Mouse (Mus musculus): Measurements from ENCODE around the gene Mok.

The Mok gene

DNA sequence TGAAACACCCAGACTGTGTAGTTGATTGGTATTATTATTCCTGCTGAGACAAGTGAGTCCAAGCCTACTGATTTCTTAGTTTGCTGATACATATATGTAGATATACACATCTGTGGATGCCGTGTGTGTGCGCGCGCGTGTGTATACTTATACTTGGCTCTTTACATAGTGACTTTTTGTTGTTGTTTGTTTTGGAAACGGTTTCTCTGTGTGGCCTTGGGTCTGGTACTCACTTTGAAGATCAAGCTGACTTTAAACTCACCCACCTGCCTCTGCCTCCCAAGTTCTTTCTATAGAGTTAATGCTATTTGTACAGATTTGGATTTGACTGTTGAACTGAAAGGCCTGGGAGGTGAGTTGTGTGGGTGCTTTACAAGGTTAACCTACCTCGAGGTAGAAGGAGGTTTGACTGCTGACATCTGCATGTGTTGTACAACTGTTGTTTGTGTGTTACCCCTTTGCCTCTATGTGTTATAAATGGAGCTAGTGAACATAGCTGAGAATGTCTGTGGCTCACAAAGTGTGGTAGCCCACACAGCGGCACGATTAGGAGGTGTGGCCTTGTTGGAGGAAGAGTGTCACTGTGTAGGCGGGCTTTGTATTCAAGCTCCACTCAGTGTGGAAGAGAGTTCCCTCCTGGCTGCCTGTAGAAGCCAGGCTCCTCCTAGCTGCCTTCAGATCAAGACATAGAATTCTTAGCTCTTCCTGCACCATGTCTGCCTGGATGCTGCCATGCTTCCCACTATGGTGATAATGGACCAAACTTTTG lies 70.1 kb downstream of the Mok start:
- CTCF ChIA-PET = interaction anchor here (1.3 kb wide), 1 partner anchor 11 kb away, joined by 3 read pairs; no protein-coding TSS in a partner anchor

DNA sequence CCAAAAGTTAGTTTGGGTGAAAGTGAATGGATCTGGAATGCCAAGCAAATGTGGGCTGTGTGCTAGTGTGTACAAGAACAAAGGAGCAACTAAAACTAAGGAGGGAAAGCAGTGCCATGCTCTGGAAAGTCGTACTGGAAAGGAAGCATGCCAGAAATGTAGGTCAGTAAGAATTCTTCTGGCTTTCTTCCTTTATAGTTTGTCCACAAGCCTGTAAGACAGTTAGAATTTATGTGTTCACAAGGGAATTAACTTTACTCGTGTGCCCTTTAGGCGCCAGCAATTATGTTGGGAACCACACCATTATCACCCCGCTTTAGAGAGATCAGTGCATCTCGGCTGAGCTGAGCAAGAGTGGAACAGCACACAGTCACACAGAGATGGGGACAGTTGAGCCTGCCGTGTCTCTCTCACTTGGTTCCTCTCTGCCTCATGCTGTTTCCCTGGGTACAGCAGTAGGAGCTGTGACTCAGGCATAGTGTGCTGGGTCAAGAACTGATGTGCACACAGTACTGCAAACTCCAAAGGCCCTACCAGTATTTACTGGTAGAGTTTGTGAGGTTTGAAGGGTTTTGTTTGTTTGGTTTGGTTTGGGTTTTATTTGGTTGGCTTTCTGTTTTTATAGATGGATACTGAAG lies 71.0 kb downstream of the Mok start:
- CTCF ChIA-PET = interaction anchor here (1.3 kb wide), 1 partner anchor 12 kb away, joined by 3 read pairs; no protein-coding TSS in a partner anchor

DNA sequence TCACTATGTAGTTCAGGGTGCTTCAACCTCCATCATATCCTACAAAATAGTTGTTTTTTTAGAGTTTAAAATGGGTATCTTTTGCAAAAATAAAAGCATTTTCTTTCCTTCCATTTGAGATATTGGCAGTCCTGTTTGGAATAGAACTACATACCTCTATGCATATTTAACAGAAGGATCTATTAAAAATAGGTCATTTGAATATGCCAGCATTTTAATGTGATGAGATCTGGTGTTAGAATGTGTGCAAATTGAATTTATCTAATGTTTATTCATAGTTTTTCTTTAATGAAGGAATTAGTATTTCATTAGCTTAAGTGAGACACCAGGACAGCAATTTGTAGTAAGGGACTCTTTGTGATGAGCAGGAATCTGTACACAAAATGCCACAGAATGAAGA lies 72.2 kb downstream of the Mok start:
- CTCF ChIA-PET = no interaction called here

- CTCF ChIA-PET = no interaction called here
These were observed 76.2 kb downstream of the Mok start for GRCm38 (mm10) chr12:110764531-110764930.

DNA sequence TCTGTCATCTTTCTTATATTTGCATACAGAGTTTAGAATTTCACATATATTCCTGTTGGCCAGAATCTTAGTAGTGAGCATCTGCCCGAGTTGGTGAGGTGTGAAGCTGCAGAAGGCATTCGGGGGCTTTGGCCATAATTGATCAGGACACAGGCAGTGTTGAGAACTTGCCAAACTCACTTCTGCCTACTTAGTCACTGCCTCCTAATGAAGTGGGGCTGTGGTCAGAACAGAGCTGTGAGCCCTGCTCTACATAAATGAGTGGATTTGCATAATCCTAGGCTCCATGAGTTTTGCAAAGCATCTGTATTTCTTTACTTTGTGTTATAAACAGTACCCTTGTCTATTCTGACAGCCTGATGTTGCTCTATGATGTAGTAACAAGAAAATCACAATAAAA lies 78.4 kb downstream of the Mok start:
- CTCF ChIA-PET = no interaction called here

DNA sequence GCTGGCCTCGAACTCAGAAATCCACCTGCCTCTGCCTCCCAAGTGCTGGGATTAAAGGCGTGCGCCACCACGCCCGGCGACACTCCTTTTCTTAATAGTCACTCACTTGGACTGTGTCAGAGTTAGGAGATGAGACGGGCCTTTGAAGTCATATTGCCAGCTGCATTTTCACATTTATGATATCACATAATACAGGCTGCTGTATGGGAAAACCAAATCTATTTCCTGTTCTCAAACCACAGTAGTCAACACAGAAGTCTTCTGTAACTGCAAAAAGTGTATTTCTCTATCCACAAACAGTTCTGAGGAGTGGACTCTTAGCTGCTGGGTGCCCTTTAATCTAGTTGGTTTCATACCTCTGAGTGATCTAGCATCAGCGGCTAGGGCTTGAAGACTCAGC lies 81.8 kb downstream of the Mok start:
- CTCF ChIA-PET = interaction anchor here (0.5 kb wide), 1 partner anchor 358 kb away, joined by 22 read pairs; no protein-coding TSS in a partner anchor
